In genomic region chr10:3718021-3718865, GRCm38 (mm10) we compare ENCODE assay signal across 9 mouse cellular contexts. TPM values are rescaled to one million over a fixed set of nuclear protein-coding genes. Genes with fewer than 3 reads are reported as not detected.
A peak's percentile ranks its signal among the peaks of the same experiment; 100 is the strongest.
DNase-seq lines count a peak whose midpoint lies in the region; ATAC-seq lines count a peak whose summit lies in the region.
"Had no signal": no experiment of that assay in that cellular context is flagged by ENCODE, and none has a peak within 500 bp of the region (broad histone marks: within the 10 kb centered on the region; RNA-seq: fewer than 3 reads in every experiment).

No protein-coding gene starts in this region.

- DNase-seq in cerebellum, adult 11 months, result no peak
- DNase-seq in cerebellum, adult 18-20 months, result peak; percentile 26 to 32
- peak; percentile 88 for DNase-seq in heart, adult 18-20 months
- peak; percentile 59 for DNase-seq in kidney, adult 9 months
- no peak for DNase-seq in liver, embryonic 13.5 days
- peak; percentile 26 for DNase-seq in skeletal muscle tissue, adult 2 months (ENCODE audit: low read depth, low spot score)
- DNase-seq in thymus, postnatal 14 days, result no peak

- no peak overlapping the region for H3K4me3 ChIP-seq in liver, embryonic 13.5 days (replicated peaks)
- H3K4me3 ChIP-seq: limb, embryonic 12.5 days had no signal

- no peaks in the 10 kb centered on the region for H3K36me3 ChIP-seq in liver, embryonic 13.5 days
- H3K36me3 ChIP-seq: limb, embryonic 12.5 days had no signal

- no peaks in the 10 kb centered on the region for H3K4me1 ChIP-seq in liver, embryonic 13.5 days (replicated peaks)

- H3K4me2 ChIP-seq in liver, embryonic 13.5 days, result no peak overlapping the region
- H3K4me2 ChIP-seq: limb, embryonic 12.5 days had no signal

- peak; percentile 45; the same call in 1 of the 2 replicates for ATAC-seq in cerebellum, adult (ENCODE audit: insufficient number of reproducible peaks, low FRiP score, low TSS enrichment)
- peak; percentile 20; the same call in 1 of the 2 replicates for ATAC-seq in liver, embryonic 13.5 days (ENCODE audit: low read depth)

- no peaks in the 10 kb centered on the region for H3K27me3 ChIP-seq in liver, embryonic 13.5 days
- H3K27me3 ChIP-seq: limb, embryonic 12.5 days had no signal

- no peak overlapping the region for H3K9ac ChIP-seq in liver, embryonic 13.5 days
- H3K9ac ChIP-seq: limb, embryonic 12.5 days had no signal

- H3K27ac ChIP-seq in liver, embryonic 13.5 days, result no peak overlapping the region
- H3K27ac ChIP-seq: limb, embryonic 12.5 days had no signal

- WGBS in liver, embryonic 13.5 days (ENCODE audit: insufficient replicate concordance), result 20% methylated on average over 16 of the region's 16 CpGs

- no peaks in the 10 kb centered on the region for H3K9me3 ChIP-seq in liver, embryonic 13.5 days (replicated peaks)

RNA-seq across cellular contexts. Expression of gene Plekhg1, which starts 21.9 kb away (rescaled TPM):
- total RNA-seq in heart, adult 18-20 months (2021), result 10 to 100 TPM in 1 of 2 experiments, 1 to 10 TPM in 1; 9.3 to 10.3 TPM
- 0.99 and 2.0 TPM in 2 replicates for polyA plus RNA-seq in liver, embryonic 13.5 days (2015; fragmentation: Nextera tagmentation; extraction: Ambion mirVana)

Comparison
In these comparisons a context has a peak if more than half of its experiments do, and no peak if none do; other contexts are left out.
1. DNase-seq: peak in cerebellum, adult 18-20 months (2 of 2), heart, adult 18-20 months (2 of 2), kidney, adult 9 months (single experiment) and skeletal muscle tissue, adult 2 months (single experiment); none in cerebellum, adult 11 months (single experiment), liver, embryonic 13.5 days (single experiment) and thymus, postnatal 14 days (single experiment).